Mouse (Mus musculus): ENCODE data around the gene Slc7a8. TPM values are rescaled to one million over a fixed set of nuclear protein-coding genes. Genes with fewer than 3 reads are reported as not detected.

The Slc7a8 gene
- polyA plus RNA-seq, 1 experiment from 2014 or later = 4.7 TPM

DNA sequence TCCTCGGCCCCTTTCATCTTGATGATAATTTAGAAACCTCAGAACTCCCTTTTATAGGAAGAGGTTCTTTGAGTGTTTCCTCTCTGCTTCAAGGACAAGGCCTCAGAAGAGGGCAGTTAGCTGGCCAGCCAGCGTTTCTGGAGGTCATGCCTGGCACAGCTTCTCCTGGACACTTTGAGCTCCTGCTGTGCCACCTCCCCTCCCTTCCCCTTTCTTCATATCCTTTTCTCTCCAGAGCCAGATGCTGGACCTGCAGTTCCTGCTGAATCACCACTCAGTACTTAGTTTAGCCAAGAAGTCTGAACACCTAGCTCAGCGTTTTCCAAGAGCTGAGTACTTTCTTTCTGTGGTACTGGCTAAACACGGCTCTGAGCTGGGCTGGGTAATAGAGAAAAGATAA lies 32.5 kb downstream of the Slc7a8 start:
- Histone ChIP-seq H3K4me1 (replicated peaks) (0 out of 2 replicates have a peak, but pooled peaks cover 4% of the 10 kb centered on the region), H3K4me2 (no peak overlapping the region), H3K36me3 (no peaks in the 10 kb centered on the region), H3K27me3 (0 out of 2 replicates have a peak, but pooled peaks cover 2% of the 10 kb centered on the region), H3K9ac (no peak overlapping the region), H3K4me3 (no peak overlapping the region), H3K9me3 (no peaks in the 10 kb centered on the region), H3K27ac (no peak overlapping the region)
- ATAC-seq (ENCODE audit: low FRiP score) = no peak
- WGBS = 67% methylated on average over 4 of the region's 4 CpGs

GRCm38 (mm10) chr14:54747942-54748917 lies 33.5 kb downstream of the Slc7a8 start:
- Histone ChIP-seq H3K4me3 (no peak overlapping the region), H3K4me2 (no peak overlapping the region), H3K9ac (no peak overlapping the region), H3K4me1 (replicated peaks) (no peaks in the 10 kb centered on the region), H3K27me3 (0 out of 2 replicates have a peak, but pooled peaks cover 2% of the 10 kb centered on the region), H3K27ac (no peak overlapping the region), H3K9me3 (no peaks in the 10 kb centered on the region), H3K36me3 (no peaks in the 10 kb centered on the region)
- 84% methylated on average over 16 of the region's 16 CpGs for WGBS
- no peak for ATAC-seq (ENCODE audit: low FRiP score)

GRCm38 (mm10) chr14:54746038-54746437 lies 35.7 kb downstream of the Slc7a8 start:
- H3K4me3 ChIP-seq = no peak overlapping the region
- H3K4me2 ChIP-seq = no peak overlapping the region
- no peaks in the 10 kb centered on the region for H3K4me1 ChIP-seq (replicated peaks)
- H3K9me3 ChIP-seq = no peaks in the 10 kb centered on the region
- ATAC-seq (ENCODE audit: low FRiP score) = no peak
- H3K27me3 ChIP-seq = 0 out of 2 replicates have a peak, but pooled peaks cover 2% of the 10 kb centered on the region
- no peak overlapping the region for H3K9ac ChIP-seq
- 92% methylated on average over 9 of the region's 9 CpGs for WGBS
- H3K27ac ChIP-seq = no peak overlapping the region
- H3K36me3 ChIP-seq = no peaks in the 10 kb centered on the region

- H3K27me3 ChIP-seq = no peaks in the 10 kb centered on the region
- ATAC-seq (ENCODE audit: low FRiP score) = no peak
- H3K36me3 ChIP-seq = no peaks in the 10 kb centered on the region
- no peak overlapping the region for H3K27ac ChIP-seq
- H3K4me2 ChIP-seq = no peak overlapping the region
- no peaks in the 10 kb centered on the region for H3K9me3 ChIP-seq
- WGBS = 76% methylated on average over 8 of the region's 8 CpGs
- no peak overlapping the region for H3K9ac ChIP-seq
- no peak overlapping the region for H3K4me3 ChIP-seq
- no peaks in the 10 kb centered on the region for H3K4me1 ChIP-seq (replicated peaks)
Observed at GRCm38 (mm10) chr14:54744473-54744872, 37.3 kb downstream of the Slc7a8 start.

GRCm38 (mm10) chr14:54742375-54742774 lies 39.4 kb downstream of the Slc7a8 start:
- Histone ChIP-seq H3K27ac (no peak overlapping the region), H3K9ac (no peak overlapping the region), H3K9me3 (no peaks in the 10 kb centered on the region), H3K4me1 (replicated peaks) (peaks cover 2% of the 10 kb centered on the region), H3K36me3 (no peaks in the 10 kb centered on the region), H3K4me3 (no peak overlapping the region), H3K27me3 (no peaks in the 10 kb centered on the region), H3K4me2 (no peak overlapping the region)
- no peak for ATAC-seq (ENCODE audit: low FRiP score)
- 73% methylated on average over 2 of the region's 2 CpGs for WGBS

- H3K4me2 ChIP-seq = no peak overlapping the region
- H3K4me3 ChIP-seq = no peak overlapping the region
- no peaks in the 10 kb centered on the region for H3K27me3 ChIP-seq
- peaks cover 8% of the 10 kb centered on the region for H3K4me1 ChIP-seq (replicated peaks)
- ATAC-seq (ENCODE audit: low FRiP score) = no peak
- H3K36me3 ChIP-seq = no peaks in the 10 kb centered on the region
- no peak overlapping the region for H3K9ac ChIP-seq
- H3K27ac ChIP-seq = no peak overlapping the region
- 91% methylated on average over 6 of the region's 6 CpGs for WGBS
- no peaks in the 10 kb centered on the region for H3K9me3 ChIP-seq
Observed at GRCm38 (mm10) chr14:54741721-54742120, 40.0 kb downstream of the Slc7a8 start.

DNA sequence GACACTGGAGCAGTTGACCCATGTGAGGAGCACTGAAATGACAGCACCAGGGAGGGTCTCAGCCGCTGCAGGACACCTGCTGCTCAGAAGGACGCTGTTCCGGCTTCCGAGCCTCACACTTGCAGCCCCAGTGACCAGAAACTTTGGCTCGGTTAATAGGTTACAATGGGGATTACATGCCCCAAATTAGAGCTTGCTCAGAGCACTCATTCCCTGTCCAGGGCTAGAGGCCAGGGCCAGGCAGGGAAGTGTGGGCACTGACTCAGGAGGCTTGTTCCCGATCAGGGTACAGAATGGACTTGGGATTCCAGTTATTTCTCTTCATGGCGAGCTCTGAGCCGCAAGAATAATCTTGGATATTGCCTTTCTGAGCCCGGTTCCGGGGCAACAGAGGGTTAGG lies 44.1 kb downstream of the Slc7a8 start:
- Histone ChIP-seq H3K36me3 (no peaks in the 10 kb centered on the region), H3K4me2 (no peak overlapping the region), H3K4me1 (replicated peaks) (peaks cover 11% of the 10 kb centered on the region), H3K9ac (no peak overlapping the region; the same call in 1 of the 2 replicates), H3K9me3 (no peaks in the 10 kb centered on the region), H3K27me3 (no peaks in the 10 kb centered on the region), H3K4me3 (no peak overlapping the region), H3K27ac (peak overlapping the region; percentile 48)
- no peak for ATAC-seq (ENCODE audit: low FRiP score)
- WGBS = 68% methylated on average over 10 of the region's 10 CpGs

DNA sequence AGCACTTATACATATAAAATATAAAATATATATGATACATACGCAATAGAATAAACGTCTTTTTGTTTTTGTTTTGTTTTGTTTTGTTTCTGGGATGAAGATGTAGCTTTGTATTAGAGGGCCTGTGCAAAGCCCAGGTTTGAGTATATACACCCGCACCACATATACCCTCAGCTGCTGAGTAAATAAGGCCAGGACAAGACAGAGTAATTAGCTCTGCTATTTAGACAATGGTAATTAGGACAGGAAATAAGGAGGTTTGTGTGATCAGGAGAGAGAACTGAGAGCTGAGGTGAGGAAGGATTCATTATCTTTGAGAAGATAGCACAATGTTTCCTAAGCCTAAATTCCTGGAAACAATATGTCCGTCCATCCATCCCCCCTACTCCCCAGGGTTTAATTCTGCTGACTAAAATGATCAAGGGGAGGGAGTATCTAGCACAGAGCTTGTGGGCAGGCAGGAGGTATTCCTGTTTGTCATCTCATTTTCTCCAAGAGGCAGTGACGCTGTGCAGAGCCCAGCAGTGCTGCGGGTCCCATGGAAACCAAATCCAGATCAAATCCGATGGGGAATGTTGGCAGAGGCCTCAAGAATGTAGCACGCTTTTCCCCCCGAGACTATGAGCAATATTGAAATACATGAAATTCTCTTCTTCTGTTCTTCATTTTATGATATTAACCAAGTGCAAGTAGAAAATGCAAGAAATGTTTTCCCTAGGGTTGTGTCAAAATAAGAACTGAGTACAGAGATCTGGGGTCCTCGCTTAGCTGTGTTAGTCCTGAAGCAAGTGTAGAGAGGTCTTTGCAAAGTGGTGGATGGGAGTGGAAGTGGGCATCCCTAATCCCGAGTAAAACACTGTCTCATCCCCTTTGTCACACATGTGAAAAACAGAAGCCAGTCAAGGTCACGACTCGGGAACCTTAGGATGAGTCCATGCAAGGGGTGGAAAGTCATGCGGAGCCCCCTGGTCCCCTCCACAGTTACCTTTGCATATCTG lies 44.9 kb downstream of the Slc7a8 start:
- Histone ChIP-seq H3K4me2 (no peak overlapping the region), H3K27ac (peak overlapping the region; percentile 48), H3K4me1 (replicated peaks) (peaks cover 11% of the 10 kb centered on the region), H3K4me3 (no peak overlapping the region), H3K27me3 (no peaks in the 10 kb centered on the region), H3K9ac (no peak overlapping the region), H3K36me3 (no peaks in the 10 kb centered on the region), H3K9me3 (no peaks in the 10 kb centered on the region)
- ATAC-seq (ENCODE audit: low FRiP score) = peak; percentile 73
- 63% methylated on average over 14 of the region's 14 CpGs for WGBS

DNA sequence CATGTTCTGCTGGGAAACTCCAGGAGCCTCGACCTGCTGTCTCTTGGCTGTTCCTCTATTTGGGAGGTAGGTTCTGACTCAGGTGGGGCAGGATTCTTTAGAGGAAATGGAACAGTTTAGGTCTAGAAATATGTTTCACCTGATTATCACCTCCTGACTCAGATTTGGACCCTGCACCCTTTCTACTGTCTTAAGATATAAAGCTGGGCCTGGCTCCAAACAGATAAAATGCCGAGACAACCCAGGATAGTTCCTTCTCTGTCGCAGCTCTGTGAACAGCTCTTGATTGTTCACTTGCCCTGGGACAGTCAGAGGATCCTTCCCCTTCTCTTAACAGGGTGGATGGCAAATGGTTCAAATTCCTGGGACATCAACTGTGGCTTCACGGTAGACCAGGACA lies 46.5 kb downstream of the Slc7a8 start:
- 87% methylated on average over 4 of the region's 4 CpGs for WGBS
- ATAC-seq (ENCODE audit: low FRiP score) = no peak
- Histone ChIP-seq H3K27me3 (no peaks in the 10 kb centered on the region), H3K9me3 (no peaks in the 10 kb centered on the region), H3K36me3 (no peaks in the 10 kb centered on the region), H3K4me2 (no peak overlapping the region), H3K4me1 (replicated peaks) (peaks cover 11% of the 10 kb centered on the region), H3K9ac (no peak overlapping the region), H3K4me3 (no peak overlapping the region), H3K27ac (no peak overlapping the region)

DNA sequence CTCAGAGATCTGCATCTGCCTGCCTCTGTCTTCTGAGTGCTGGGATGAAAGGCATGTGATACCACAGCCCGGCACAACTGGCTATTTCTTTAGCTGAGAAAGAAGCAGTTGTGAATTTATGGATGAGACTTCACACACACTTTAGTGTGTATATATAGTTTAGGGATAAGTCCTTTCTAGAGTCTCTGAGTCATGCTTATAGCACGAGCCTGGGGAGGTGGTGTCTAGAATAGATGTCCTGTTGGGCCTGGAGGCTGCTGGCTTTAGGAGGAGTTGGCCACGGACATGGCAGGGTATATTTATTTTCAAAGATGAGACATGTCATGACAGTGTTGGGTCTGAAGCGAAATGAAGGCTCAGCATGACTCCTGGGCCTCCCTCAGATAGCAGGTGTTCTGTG lies 47.7 kb downstream of the Slc7a8 start:
- no peaks in the 10 kb centered on the region for H3K27me3 ChIP-seq
- no peak for ATAC-seq (ENCODE audit: low FRiP score)
- H3K27ac ChIP-seq = no peak overlapping the region
- H3K9me3 ChIP-seq = no peaks in the 10 kb centered on the region
- H3K4me1 ChIP-seq (replicated peaks) = peaks cover 11% of the 10 kb centered on the region
- H3K4me2 ChIP-seq = no peak overlapping the region
- H3K36me3 ChIP-seq = no peaks in the 10 kb centered on the region
- 73% methylated on average over 4 of the region's 4 CpGs for WGBS
- H3K4me3 ChIP-seq = no peak overlapping the region
- no peak overlapping the region for H3K9ac ChIP-seq

GRCm38 (mm10) chr14:54732206-54732605 lies 49.5 kb downstream of the Slc7a8 start:
- no peak for ATAC-seq (ENCODE audit: low FRiP score)
- H3K4me1 ChIP-seq (replicated peaks) = peaks cover 8% of the 10 kb centered on the region
- H3K4me3 ChIP-seq = no peak overlapping the region
- no peak overlapping the region for H3K4me2 ChIP-seq
- H3K9me3 ChIP-seq = no peaks in the 10 kb centered on the region
- H3K36me3 ChIP-seq = no peaks in the 10 kb centered on the region
- no peak overlapping the region for H3K27ac ChIP-seq
- WGBS = 92% methylated on average over 8 of the region's 8 CpGs
- H3K9ac ChIP-seq = no peak overlapping the region
- no peaks in the 10 kb centered on the region for H3K27me3 ChIP-seq

- ATAC-seq (ENCODE audit: low FRiP score) = no peak
- no peaks in the 10 kb centered on the region for H3K9me3 ChIP-seq
- no peaks in the 10 kb centered on the region for H3K36me3 ChIP-seq
- H3K4me2 ChIP-seq = no peak overlapping the region
- H3K27me3 ChIP-seq = no peaks in the 10 kb centered on the region
- no peak overlapping the region for H3K4me3 ChIP-seq
- 98% methylated on average over 6 of the region's 6 CpGs for WGBS
- no peak overlapping the region for H3K27ac ChIP-seq
- no peaks in the 10 kb centered on the region; the same call in 1 of the 2 replicates for H3K4me1 ChIP-seq (replicated peaks)
- no peak overlapping the region for H3K9ac ChIP-seq
Observed at GRCm38 (mm10) chr14:54730305-54730704, 51.4 kb downstream of the Slc7a8 start.
